Mouse (Mus musculus) spleen, adult 2 months (tissue): ENCODE data around the gene Fam20c. TPM values are rescaled to one million over a fixed set of nuclear protein-coding genes. Genes with fewer than 3 reads are reported as not detected.

ENCODE experiments used
- DNase-seq, 2 experiments: peaks; one replicate each; pipeline versions ENCODE4 v3.0.0 to v3.0.0-alpha.2; 2012 to 2021; ENCODE audit warnings: low spot score in 2 of 2, low read depth in 1 of 2
- H3K27ac ChIP-seq: fragments of 200-500 bp; 2 replicates; pipeline ENCODE4 v1.5.1; 2012; ENCODE audit warnings: low read length, inconsistent platforms; ENCODE audit not compliant: insufficient read depth
- H3K27me3 ChIP-seq: fragments of 200-500 bp; 2 replicates; pipeline ENCODE4 v1.6.1; 2012; ENCODE audit warnings: mild to moderate bottlenecking, moderate library complexity, low read length, inconsistent platforms; ENCODE audit not compliant: control insufficient read depth, insufficient read depth
- H3K36me3 ChIP-seq: fragments of 200-500 bp; 2 replicates; pipeline ENCODE4 v1.6.1; 2012; ENCODE audit warnings: mild to moderate bottlenecking, low read length, inconsistent platforms; ENCODE audit not compliant: control insufficient read depth, insufficient read depth
- H3K4me1 ChIP-seq: fragments of 200-500 bp; 2 replicates; pipeline ENCODE4 v1.6.1; 2011; ENCODE audit warnings: inconsistent platforms; ENCODE audit not compliant: control insufficient read depth, insufficient read depth, insufficient read length
- H3K4me3 ChIP-seq: fragments of 200-500 bp; 2 replicates; pipeline ENCODE4 v1.5.1; 2011; ENCODE audit warnings: mild to moderate bottlenecking, inconsistent platforms; ENCODE audit not compliant: insufficient read depth, insufficient read length; ENCODE audit errors: extremely low read depth
- CTCF ChIP-seq: fragments of 200-500 bp; IDR thresholded peaks from 2 replicates; pipeline ENCODE4 v1.5.1; 2011; ENCODE audit warnings: mild to moderate bottlenecking, inconsistent platforms; ENCODE audit not compliant: insufficient read depth, insufficient read length, insufficient replicate concordance; ENCODE audit errors: extremely low read depth
- POLR2A ChIP-seq: fragments of 200-500 bp; IDR thresholded peaks from 2 replicates; pipeline ENCODE4 v1.6.1; 2011; ENCODE audit warnings: low read depth, low read length, inconsistent platforms
- WGBS: fragments of 180-500 bp; shearing (Covaris S2); methylation state at CpG from one replicate; pipeline ENCODE4 v1.1.7; 2018; 5-methylcytosine and 5-hydroxymethylcytosine counted together
- polyA plus RNA-seq: library from polyadenylated mRNA; depleted of rRNA; stranded (reverse); fragments of >200 nt; gene quantifications from 2 replicates; pipeline ENCODE4 v1.2.3, GENCODE M21; 2012

Fam20c gene
- polyA plus RNA-seq, 1 experiment, result 6.5 TPM

DNA sequence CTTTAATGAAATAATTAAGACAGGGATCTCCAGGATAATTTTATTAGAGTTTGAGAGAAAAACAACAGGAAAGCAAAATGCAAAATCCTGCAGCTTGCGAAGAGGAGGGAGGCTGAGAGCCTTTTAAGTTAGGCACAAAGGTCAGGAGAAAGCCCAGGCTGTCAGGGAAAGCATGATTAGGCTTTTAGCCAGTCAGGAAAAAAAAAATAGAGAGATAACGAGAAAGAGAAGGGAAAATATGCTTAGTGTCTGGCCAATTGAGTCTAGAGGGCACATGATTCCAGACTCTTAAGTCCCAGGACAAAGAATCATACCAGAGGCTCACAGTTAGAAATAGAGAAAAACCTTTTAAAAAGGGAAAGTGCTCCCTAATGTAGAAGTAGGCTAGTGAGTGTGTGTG, 10.7 kb upstream of the Fam20c start:
- DNase-seq, result no peak
- H3K4me3 ChIP-seq, result no peak overlapping the region
- no peaks in the 10 kb centered on the region for H3K27me3 ChIP-seq
- no peaks in the 10 kb centered on the region for H3K36me3 ChIP-seq
- H3K27ac ChIP-seq, result no peak overlapping the region
- no peak for TF ChIP-seq POLR2A
- TF ChIP-seq CTCF, result no peak
- 70% methylated on average over 2 of the region's 2 CpGs for WGBS
- H3K4me1 ChIP-seq, result no peaks in the 10 kb centered on the region

DNA sequence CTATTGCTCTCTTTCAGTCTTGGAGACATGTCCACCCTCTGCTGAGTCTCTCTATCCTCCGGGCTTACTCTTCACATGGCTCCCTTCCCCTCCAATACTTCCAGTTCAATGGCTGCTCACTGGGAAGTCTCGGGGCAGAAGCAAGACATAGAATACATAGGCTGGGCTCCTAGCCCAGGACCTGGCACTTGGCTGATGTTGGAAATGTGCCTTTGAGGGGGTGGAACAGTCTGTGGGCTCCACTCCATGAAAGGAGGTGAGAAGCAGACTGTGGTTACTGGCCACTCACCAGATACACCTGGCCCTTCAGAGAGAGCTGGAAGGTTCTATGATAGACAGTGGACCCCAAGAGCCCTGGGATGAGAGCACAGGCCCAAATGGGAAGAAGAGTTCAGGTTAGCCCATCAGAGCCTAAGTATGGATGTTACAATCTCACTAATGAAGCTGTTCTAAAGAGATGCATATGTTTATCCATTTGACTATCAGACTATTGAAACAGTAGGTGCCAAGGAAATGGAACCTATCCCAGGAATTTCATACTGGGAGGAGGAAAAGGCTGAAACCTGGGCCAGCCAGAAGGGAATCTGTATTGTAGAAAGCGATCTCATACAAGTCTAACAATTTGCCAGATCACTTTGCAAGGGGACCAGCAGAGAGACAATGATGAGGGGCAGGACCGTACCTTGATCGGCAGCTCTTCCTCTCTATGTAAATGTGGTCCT, 8.8 kb upstream of the Fam20c start:
- Histone ChIP-seq H3K4me3 (no peak overlapping the region), H3K4me1 (no peaks in the 10 kb centered on the region), H3K36me3 (no peaks in the 10 kb centered on the region), H3K27me3 (no peaks in the 10 kb centered on the region), H3K27ac (no peak overlapping the region)
- no peak for DNase-seq
- TF ChIP-seq POLR2A, result no peak
- no peak for TF ChIP-seq CTCF
- 93% methylated on average over 5 of the region's 5 CpGs for WGBS

DNA sequence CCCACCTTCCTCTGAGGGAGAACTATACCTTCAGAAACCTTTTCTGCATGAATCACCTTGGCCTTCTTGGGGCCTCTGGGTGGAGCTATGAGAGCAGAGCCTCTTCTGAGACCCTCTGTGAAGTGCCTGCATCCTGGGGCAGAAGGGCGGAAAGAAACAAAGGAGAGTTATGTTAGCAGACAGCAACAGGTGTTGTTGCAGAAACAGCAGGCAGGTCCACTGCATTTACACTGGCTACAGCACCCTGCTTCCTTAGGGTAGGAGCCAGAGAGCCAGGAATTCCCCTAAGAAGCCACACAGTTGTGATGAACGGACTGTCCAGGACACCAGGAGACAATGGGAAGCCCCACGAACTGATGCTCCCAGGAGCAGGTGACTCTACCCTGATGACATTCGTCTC, 1.0 kb upstream of the Fam20c start:
- Histone ChIP-seq H3K36me3 (no peaks in the 10 kb centered on the region), H3K27ac (no peak overlapping the region), H3K4me3 (no peak overlapping the region), H3K4me1 (no peaks in the 10 kb centered on the region; the same call in 1 of the 2 replicates), H3K27me3 (peaks cover 2% of the 10 kb centered on the region)
- no peak for DNase-seq
- TF ChIP-seq POLR2A (no peak), CTCF (no peak)
- 84% methylated on average over 4 of the region's 4 CpGs for WGBS

DNA sequence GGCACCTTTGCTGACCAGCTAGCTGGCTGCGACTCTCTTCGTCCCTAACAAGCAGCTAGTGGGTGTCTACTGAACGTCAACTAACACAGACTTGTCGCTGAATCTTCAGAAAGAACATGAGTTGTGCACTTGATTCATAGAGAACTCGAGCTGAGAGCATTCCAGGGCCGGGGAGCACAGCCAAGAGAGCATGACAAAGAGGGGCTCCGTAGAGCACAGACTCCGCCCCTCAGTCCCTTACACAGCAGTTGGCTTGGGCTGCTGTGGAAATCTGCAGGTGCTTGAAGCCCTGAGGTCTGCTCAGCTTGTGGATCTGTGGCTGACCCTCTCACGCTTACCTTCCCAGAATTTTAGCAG, 390 bp upstream of the Fam20c start:
- TF ChIP-seq POLR2A, result no peak
- TF ChIP-seq CTCF, result no peak
- Histone ChIP-seq H3K4me1 (no peaks in the 10 kb centered on the region; the same call in 1 of the 2 replicates), H3K4me3 (no peak overlapping the region), H3K27ac (no peak overlapping the region), H3K36me3 (no peaks in the 10 kb centered on the region), H3K27me3 (peaks cover 2% of the 10 kb centered on the region)
- DNase-seq, result no peak
- 43% methylated on average over 9 of the region's 9 CpGs for WGBS

DNA sequence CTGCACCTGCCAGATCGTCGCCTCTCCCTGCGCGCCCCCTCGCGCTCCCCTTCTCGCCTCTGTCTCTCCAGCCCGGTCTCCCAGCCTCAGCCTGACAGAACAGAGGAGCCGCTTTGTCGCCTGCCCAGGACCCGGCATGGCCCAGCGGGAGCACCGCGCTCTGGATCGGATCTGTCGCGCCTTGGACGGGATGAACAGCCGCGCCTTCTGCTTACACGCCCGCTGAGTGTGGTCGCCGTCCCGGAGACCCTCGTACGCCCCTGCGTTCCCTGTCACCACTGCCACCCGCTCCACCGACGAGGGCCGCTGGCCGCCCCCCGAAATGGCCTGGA, 773 bp downstream of the Fam20c start:
- peaks cover 2% of the 10 kb centered on the region for H3K27me3 ChIP-seq
- 1% methylated on average over 34 of the region's 34 CpGs for WGBS
- no peaks in the 10 kb centered on the region; the same call in 1 of the 2 replicates for H3K4me1 ChIP-seq
- no peak for DNase-seq
- H3K27ac ChIP-seq, result no peak overlapping the region
- TF ChIP-seq POLR2A (no peak), CTCF (no peak)
- no peaks in the 10 kb centered on the region for H3K36me3 ChIP-seq
- peak overlapping the region; percentile 42; the same call in 1 of the 2 replicates for H3K4me3 ChIP-seq

DNA sequence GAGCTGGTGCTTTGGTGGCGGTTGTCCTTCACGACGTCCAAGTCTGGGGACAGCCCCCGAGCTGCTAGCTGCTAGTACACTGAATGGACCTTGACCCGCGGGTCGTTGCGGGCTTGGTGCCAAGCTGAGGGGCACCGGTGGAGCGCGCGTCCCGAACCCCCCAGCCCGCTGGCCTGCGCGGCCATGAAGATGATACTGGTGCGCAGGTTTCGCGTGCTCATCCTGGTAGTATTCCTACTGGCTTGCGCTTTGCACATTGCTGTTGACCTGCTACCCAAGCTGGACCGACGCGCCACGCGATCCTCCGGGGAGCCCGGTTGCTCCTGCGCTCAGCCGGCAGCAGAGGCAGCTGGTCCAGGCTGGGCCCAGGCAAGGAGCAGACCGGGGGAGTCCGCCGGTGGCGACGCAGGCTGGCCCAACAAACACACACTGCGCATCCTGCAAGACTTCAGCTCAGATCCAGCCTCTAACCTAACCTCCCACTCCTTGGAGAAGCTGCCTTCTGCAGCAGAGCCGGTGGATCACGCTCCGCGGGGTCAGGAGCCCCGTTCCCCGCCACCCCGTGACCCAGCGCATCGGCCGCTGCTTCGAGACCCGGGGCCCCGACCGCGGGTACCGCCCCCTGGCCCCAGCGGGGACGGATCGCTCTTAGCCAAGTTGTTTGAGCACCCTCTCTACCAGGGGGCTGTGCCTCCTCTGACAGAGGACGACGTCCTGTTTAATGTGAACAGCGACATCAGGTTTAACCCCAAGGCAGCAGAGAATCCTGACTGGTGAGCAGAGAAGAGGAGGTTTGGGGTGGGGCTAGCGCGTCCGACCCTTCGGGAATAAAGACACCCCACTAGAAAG, 1.4 kb downstream of the Fam20c start:
- H3K4me1 ChIP-seq, result no peaks in the 10 kb centered on the region; the same call in 1 of the 2 replicates
- no peak for DNase-seq
- no peaks in the 10 kb centered on the region for H3K36me3 ChIP-seq
- H3K27me3 ChIP-seq, result peaks cover 2% of the 10 kb centered on the region
- 6% methylated on average over 61 of the region's 61 CpGs for WGBS
- H3K4me3 ChIP-seq, result peak overlapping the region; percentile 42; the same call in 1 of the 2 replicates
- no peak overlapping the region for H3K27ac ChIP-seq
- TF ChIP-seq CTCF (no peak), POLR2A (no peak)
